20 mouse cellular contexts compared by ENCODE assay signal in genomic region chr12:15493640-15494039, GRCm38 (mm10).
DNase-seq lines count a peak whose midpoint lies in the region; ATAC-seq and TF ChIP-seq lines count a peak whose summit lies in the region.
"Had no signal": no experiment of that assay in that cellular context is flagged by ENCODE, and none has a peak within 500 bp of the region (broad histone marks: within the 10 kb centered on the region; RNA-seq: fewer than 3 reads in every experiment).

No protein-coding gene starts in this region.

- no peaks in the 10 kb centered on the region for H3K4me1 ChIP-seq in forebrain, embryonic 16.5 days (replicated peaks; ENCODE audit: control insufficient read depth, insufficient read depth, low read length)
- H3K4me1 ChIP-seq in forebrain, embryonic 11.5 days (replicated peaks; ENCODE audit: control insufficient read depth, insufficient read depth, low read length) = no peaks in the 10 kb centered on the region
- H3K4me1 ChIP-seq: embryonic facial prominence, embryonic 10.5 days; embryonic facial prominence, embryonic 12.5 days; forebrain, embryonic 12.5 days had no signal

- H3K4me3 ChIP-seq in C2C12 (ENCODE audit: insufficient read depth, poor library complexity, severe bottlenecking) = no peak overlapping the region
- H3K4me3 ChIP-seq in myocyte = no peak overlapping the region
- no peak overlapping the region for H3K4me3 ChIP-seq in forebrain, embryonic 16.5 days (replicated peaks; ENCODE audit: low read length)
- H3K4me3 ChIP-seq in forebrain, embryonic 11.5 days (ENCODE audit: low read depth, low read length) = no peak overlapping the region
- H3K4me3 ChIP-seq: embryonic facial prominence, embryonic 10.5 days; embryonic facial prominence, embryonic 12.5 days; forebrain, embryonic 12.5 days had no signal

- no peak for TF ChIP-seq CTCF in C2C12 (IDR thresholded peaks at IDR 0.05; ENCODE audit: control insufficient read depth, insufficient read depth, insufficient read length)

- peak; percentile 18 for DNase-seq in NIH3T3 (ENCODE audit: low read depth)
- DNase-seq in lung, adult 18-20 months = no peak
- no peak for DNase-seq in forebrain, embryonic 11.5 days (ENCODE audit: low spot score)
- DNase-seq: adrenal gland, adult 2 months; adrenal gland, postnatal 10 days; adrenal gland, postnatal 25 days; B cell, adult 2 months; cerebellum, adult 11-12 months; cerebellum, adult 2 months; cerebellum, adult 9-10 months; cerebellum, postnatal 10 days; cerebellum, postnatal 25 days; forebrain, postnatal 0 days had no signal

- H3K79me2 ChIP-seq in C2C12 (ENCODE audit: control insufficient read depth, insufficient read depth) (no peaks in the 10 kb centered on the region), myocyte (ENCODE audit: control insufficient read depth, insufficient read depth) (no peaks in the 10 kb centered on the region)

- TF ChIP-seq POLR2A in myocyte (IDR thresholded peaks at IDR 0.05; ENCODE audit: insufficient read length, low read depth) = no peak

- peaks cover under 1% of the 10 kb centered on the region; the same call in 1 of the 2 replicates for H3K9me3 ChIP-seq in forebrain, embryonic 16.5 days (ENCODE audit: control insufficient read depth, low read length)
- H3K9me3 ChIP-seq in forebrain, embryonic 11.5 days (ENCODE audit: control insufficient read depth, low read length) = no peaks in the 10 kb centered on the region
- H3K9me3 ChIP-seq: embryonic facial prominence, embryonic 10.5 days; embryonic facial prominence, embryonic 12.5 days; forebrain, embryonic 12.5 days had no signal

- H3K27ac ChIP-seq in forebrain, embryonic 16.5 days (ENCODE audit: low read length) = no peak overlapping the region
- H3K27ac ChIP-seq in forebrain, embryonic 11.5 days (ENCODE audit: low read depth, low read length) = no peak overlapping the region
- H3K27ac ChIP-seq: embryonic facial prominence, embryonic 10.5 days; embryonic facial prominence, embryonic 12.5 days; forebrain, embryonic 12.5 days had no signal

- H3K36me3 ChIP-seq in C2C12 (ENCODE audit: control insufficient read depth, insufficient read depth) = no peaks in the 10 kb centered on the region
- no peaks in the 10 kb centered on the region for H3K36me3 ChIP-seq in myocyte (ENCODE audit: control insufficient read depth, insufficient read depth)
- no peaks in the 10 kb centered on the region for H3K36me3 ChIP-seq in forebrain, embryonic 16.5 days (ENCODE audit: control insufficient read depth, insufficient read depth)
- no peaks in the 10 kb centered on the region for H3K36me3 ChIP-seq in forebrain, embryonic 11.5 days (ENCODE audit: control insufficient read depth, insufficient read depth, low read length)
- H3K36me3 ChIP-seq: embryonic facial prominence, embryonic 10.5 days; embryonic facial prominence, embryonic 12.5 days; forebrain, embryonic 12.5 days had no signal

- no peak overlapping the region for H3K9ac ChIP-seq in forebrain, embryonic 16.5 days (replicated peaks; ENCODE audit: low read depth, low read length)
- no peak overlapping the region for H3K9ac ChIP-seq in forebrain, embryonic 11.5 days (ENCODE audit: low read length)
- H3K9ac ChIP-seq: embryonic facial prominence, embryonic 12.5 days; forebrain, embryonic 12.5 days; forebrain, postnatal 0 days had no signal

- WGBS in forebrain, embryonic 16.5 days = 93% methylated on average over 2 of the region's 2 CpGs
- 94% methylated on average over 2 of the region's 2 CpGs for WGBS in forebrain, embryonic 11.5 days

- no peaks in the 10 kb centered on the region for H3K79me3 ChIP-seq in C2C12 (ENCODE audit: low read depth)

- H3K4me2 ChIP-seq in myocyte (ENCODE audit: low read depth) = peak overlapping the region; percentile 22
- no peak overlapping the region for H3K4me2 ChIP-seq in forebrain, embryonic 16.5 days (ENCODE audit: low read length)
- no peak overlapping the region for H3K4me2 ChIP-seq in forebrain, embryonic 11.5 days (ENCODE audit: low read depth, low read length, severe bottlenecking)
- H3K4me2 ChIP-seq: embryonic facial prominence, embryonic 12.5 days; forebrain, embryonic 12.5 days had no signal

- H3ac ChIP-seq in C2C12 (ENCODE audit: control insufficient read depth, insufficient read length, low read depth) = no peak overlapping the region
- no peak overlapping the region for H3ac ChIP-seq in myocyte (ENCODE audit: control insufficient read depth, insufficient read length)

- H3K27me3 ChIP-seq in C2C12 (ENCODE audit: control insufficient read depth, insufficient read depth, insufficient read length) (no peaks in the 10 kb centered on the region), myocyte (ENCODE audit: control insufficient read depth, insufficient read depth, insufficient read length) (no peaks in the 10 kb centered on the region)
- H3K27me3 ChIP-seq in forebrain, embryonic 16.5 days (replicated peaks; ENCODE audit: control insufficient read depth, insufficient read depth, low read length) = no peaks in the 10 kb centered on the region
- no peaks in the 10 kb centered on the region for H3K27me3 ChIP-seq in forebrain, embryonic 11.5 days (ENCODE audit: control insufficient read depth, insufficient read depth, low read length)
- H3K27me3 ChIP-seq: embryonic facial prominence, embryonic 12.5 days; forebrain, embryonic 12.5 days had no signal

- ATAC-seq in forebrain, embryonic 16.5 days = no peak
- ATAC-seq in forebrain, embryonic 11.5 days (replicated peaks; ENCODE audit: low FRiP score) = no peak
- ATAC-seq: forebrain, embryonic 14.5 days; forebrain, postnatal 0 days had no signal

TF ChIP-seq in C2C12, 6 proteins besides CTCF, POLR2A, EP300 and RAD21:
- TF ChIP-seq USF1 (IDR thresholded peaks at IDR 0.05; ENCODE audit: low read depth) (no peak), MYOG (IDR thresholded peaks at IDR 0.05; ENCODE audit: control insufficient read depth, extremely low read depth, insufficient read length) (no peak), CEBPB (IDR thresholded peaks at IDR 0.05; ENCODE audit: low read depth) (no peak), MAX (IDR thresholded peaks at IDR 0.05) (no peak), MYOD1 (IDR thresholded peaks at IDR 0.05; ENCODE audit: control insufficient read depth, insufficient read length, low read depth) (no peak), FOSL1 (IDR thresholded peaks at IDR 0.05; ENCODE audit: insufficient read depth, low read length, poor library complexity, severe bottlenecking) (peak; percentile 78)

TF ChIP-seq in myocyte, 11 proteins besides CTCF, POLR2A, EP300 and RAD21:
- TF ChIP-seq TCF12 (IDR thresholded peaks at IDR 0.05; ENCODE audit: insufficient read depth, poor library complexity, severe bottlenecking) (no peak), CEBPB (IDR thresholded peaks at IDR 0.05; ENCODE audit: insufficient read depth, poor library complexity, severe bottlenecking) (no peak), USF1 (IDR thresholded peaks at IDR 0.05; ENCODE audit: low read depth) (no peak), REST (IDR thresholded peaks at IDR 0.05; ENCODE audit: insufficient read depth, insufficient read length) (no peak), TCF3 (IDR thresholded peaks at IDR 0.05; ENCODE audit: insufficient read length, low read depth) (no peak), MYOG (IDR thresholded peaks at IDR 0.05; ENCODE audit: control insufficient read depth in 1 of 3, insufficient read depth in 1 of 3, insufficient read length in 2 of 3, low read depth in 2 of 3) (no peak), E2F4 (IDR thresholded peaks at IDR 0.05; ENCODE audit: insufficient read depth) (no peak), SRF (IDR thresholded peaks at IDR 0.05; ENCODE audit: control insufficient read depth, insufficient read length, low read depth) (no peak), MYOD1 (IDR thresholded peaks at IDR 0.05; ENCODE audit: control insufficient read depth in 1 of 3, insufficient read length in 2 of 3, low read depth in 2 of 3) (no peak), MAX (IDR thresholded peaks at IDR 0.05; ENCODE audit: low read depth) (no peak), POLR2AphosphoS2 (IDR thresholded peaks at IDR 0.05; ENCODE audit: insufficient read length, low read depth) (no peak)
TF ChIP-seq in myocyte: peak in this region for 0.
